Mouse (Mus musculus) stomach, embryonic 14.5 days (tissue): Measurements from ENCODE around the gene Slc25a22. TPM values are rescaled to one million over a fixed set of nuclear protein-coding genes. Genes with fewer than 3 reads are reported as not detected.

Experiments
- ATAC-seq: fragments of 200-750 bp; cut with Nextera tagmentation; 2 replicates; pipeline ENCODE4 v1.8.0; 2017; ENCODE audit warnings: low read depth, moderate TSS enrichment; ENCODE audit not compliant: insufficient number of reproducible peaks, insufficient read depth, low FRiP score
- H3K27ac ChIP-seq: fragments of 300-500 bp; sonication (generic); 2 replicates; pipeline ENCODE4 v1.5.1; 2014; ENCODE audit warnings: mild to moderate bottlenecking, low read length, moderate library complexity, mixed read lengths
- H3K27me3 ChIP-seq: fragments of 300-500 bp; sonication (generic); 2 replicates; pipeline ENCODE4 v1.6.1; 2014; ENCODE audit warnings: low read length, control low read depth, mixed read lengths; ENCODE audit not compliant: control insufficient read depth, insufficient read depth
- H3K36me3 ChIP-seq: fragments of 300-500 bp; sonication (generic); 2 replicates; pipeline ENCODE4 v1.6.1; 2014; ENCODE audit warnings: mild to moderate bottlenecking, control low read depth, low read length, moderate library complexity, mixed read lengths; ENCODE audit not compliant: control insufficient read depth, insufficient read depth
- H3K4me1 ChIP-seq: fragments of 300-500 bp; sonication (generic); 2 replicates; pipeline ENCODE4 v1.6.1; 2014; ENCODE audit warnings: low read length, control low read depth, mixed read lengths; ENCODE audit not compliant: control insufficient read depth, insufficient read depth
- H3K4me2 ChIP-seq: fragments of 300-500 bp; sonication (generic); replicated peaks from 2 replicates; pipeline ENCODE4 v1.6.1; 2014; ENCODE audit warnings: low read depth, low read length, control low read depth
- H3K4me3 ChIP-seq: fragments of 300-500 bp; sonication (generic); 2 replicates; pipeline ENCODE4 v1.5.1; 2014; ENCODE audit warnings: low read depth, low read length, control low read depth
- H3K9ac ChIP-seq: fragments of 300-500 bp; sonication (generic); replicated peaks from 2 replicates; pipeline ENCODE4 v1.6.1; 2014; ENCODE audit warnings: low read depth, mild to moderate bottlenecking, control low read depth, low read length, moderate library complexity, mixed read lengths
- H3K9me3 ChIP-seq: fragments of 300-500 bp; sonication (generic); 2 replicates; pipeline ENCODE4 v1.6.1; 2016; ENCODE audit warnings: low read depth, low read length, control low read depth; ENCODE audit not compliant: control insufficient read depth
- WGBS: fragments of 180-500 bp; shearing (Covaris S2); extraction: QIAGEN DNeasy Blood & Tissue Kit; methylation state at CpG from one replicate; pipeline ENCODE4 v1.1.7; 2014; 5-methylcytosine and 5-hydroxymethylcytosine counted together
- polyA plus RNA-seq: library from polyadenylated mRNA; unstranded; fragments of >200 nt; fragmentation: Nextera tagmentation; extraction: Ambion mirVana; gene quantifications from 2 replicates; pipeline ENCODE4 v1.2.1, GENCODE M21; 2014

Gene Slc25a22
- polyA plus RNA-seq, 1 experiment from 2014 or later = 31.5 TPM

DNA sequence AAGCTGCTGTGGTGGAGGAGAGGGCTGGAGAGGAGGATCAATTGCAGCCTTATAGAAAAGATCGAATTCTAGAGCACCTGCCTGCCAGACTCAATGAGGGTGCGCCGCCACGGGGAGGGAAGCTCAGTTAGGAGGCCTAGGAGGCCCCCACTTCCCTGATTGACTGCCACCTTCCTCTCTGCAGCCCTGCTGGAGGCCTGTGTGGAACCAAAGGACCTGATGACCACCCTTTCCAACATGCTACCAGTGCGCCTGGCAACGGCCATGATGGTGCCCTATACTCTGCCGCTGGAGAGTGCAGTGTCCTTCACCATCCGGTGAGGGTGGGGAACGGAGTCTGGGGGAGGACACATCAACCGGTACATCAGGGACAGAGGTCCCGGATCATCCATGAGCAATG, 21.0 kb upstream of the Slc25a22 start:
- Histone ChIP-seq H3K4me1 (peaks cover 23% of the 10 kb centered on the region), H3K4me3 (no peak overlapping the region)

DNA sequence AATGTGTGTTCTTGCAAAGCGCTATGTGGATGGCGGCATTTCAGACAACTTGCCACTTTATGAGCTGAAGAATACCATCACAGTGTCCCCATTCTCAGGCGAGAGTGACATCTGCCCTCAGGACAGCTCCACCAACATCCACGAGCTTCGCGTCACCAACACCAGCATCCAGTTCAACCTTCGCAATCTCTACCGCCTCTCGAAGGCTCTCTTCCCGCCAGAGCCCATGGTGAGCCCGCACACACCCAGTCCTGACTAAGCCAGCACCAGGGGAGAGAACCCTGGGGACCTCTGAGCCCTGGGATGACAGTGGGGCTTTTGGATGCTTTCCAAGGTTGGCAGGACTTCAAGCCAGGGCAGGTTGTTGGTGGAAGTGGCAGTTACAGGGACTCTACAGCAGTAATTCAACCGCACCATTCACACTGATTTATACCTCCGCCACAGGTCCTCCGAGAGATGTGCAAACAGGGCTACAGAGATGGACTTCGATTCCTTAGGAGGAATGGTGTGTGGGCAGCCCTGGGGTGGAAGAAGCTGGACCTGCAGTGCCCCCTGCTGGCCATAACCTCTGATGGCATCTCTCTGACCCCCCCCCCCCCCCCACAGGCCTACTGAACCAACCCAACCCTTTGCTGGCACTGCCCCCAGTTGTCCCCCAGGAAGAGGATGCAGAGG, 20.4 kb upstream of the Slc25a22 start:
- H3K9ac ChIP-seq = no peak overlapping the region
- WGBS = 72% methylated on average over 15 of the region's 15 CpGs
- no peak overlapping the region for H3K4me2 ChIP-seq
- peaks cover 6% of the 10 kb centered on the region; the same call in 1 of the 2 replicates for H3K36me3 ChIP-seq
- no peak for ATAC-seq
- H3K4me3 ChIP-seq = no peak overlapping the region
- H3K4me1 ChIP-seq = peaks cover 23% of the 10 kb centered on the region
- H3K27me3 ChIP-seq = peaks cover 9% of the 10 kb centered on the region; the same call in 1 of the 2 replicates
- no peaks in the 10 kb centered on the region for H3K9me3 ChIP-seq
- no peak overlapping the region for H3K27ac ChIP-seq

More for the DNA sequence above, 21.0 kb upstream of the Slc25a22 start:
- Histone ChIP-seq H3K9ac (no peak overlapping the region), H3K27me3 (peaks cover 12% of the 10 kb centered on the region; the same call in 1 of the 2 replicates), H3K27ac (no peak overlapping the region), H3K36me3 (peaks cover 6% of the 10 kb centered on the region; the same call in 1 of the 2 replicates), H3K4me2 (no peak overlapping the region), H3K9me3 (no peaks in the 10 kb centered on the region)
- ATAC-seq = no peak
- WGBS = 89% methylated on average over 11 of the region's 11 CpGs

DNA sequence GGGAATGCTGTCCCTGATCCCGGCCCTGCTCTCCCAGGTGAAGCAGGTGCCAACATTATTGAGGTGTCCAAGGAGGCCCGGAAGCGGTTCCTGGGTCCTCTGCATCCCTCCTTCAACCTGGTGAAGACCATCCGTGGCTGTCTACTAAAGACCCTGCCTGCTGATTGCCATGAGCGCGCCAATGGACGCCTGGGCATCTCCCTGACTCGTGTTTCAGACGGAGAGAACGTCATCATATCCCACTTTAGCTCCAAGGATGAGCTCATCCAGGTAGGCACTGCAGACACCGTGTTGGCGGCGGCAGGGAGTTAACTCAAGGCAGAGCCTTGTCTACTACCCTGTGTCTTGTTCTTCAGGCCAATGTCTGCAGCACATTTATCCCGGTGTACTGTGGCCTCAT, 19.5 kb upstream of the Slc25a22 start:
- H3K27me3 ChIP-seq = peaks cover 3% of the 10 kb centered on the region; the same call in 1 of the 2 replicates
- WGBS = 91% methylated on average over 14 of the region's 14 CpGs
- no peak overlapping the region for H3K4me3 ChIP-seq
- H3K9ac ChIP-seq = no peak overlapping the region
- no peak for ATAC-seq
- H3K9me3 ChIP-seq = no peaks in the 10 kb centered on the region
- peaks cover 6% of the 10 kb centered on the region; the same call in 1 of the 2 replicates for H3K36me3 ChIP-seq
- H3K27ac ChIP-seq = no peak overlapping the region
- H3K4me2 ChIP-seq = no peak overlapping the region
- peaks cover 23% of the 10 kb centered on the region for H3K4me1 ChIP-seq

DNA sequence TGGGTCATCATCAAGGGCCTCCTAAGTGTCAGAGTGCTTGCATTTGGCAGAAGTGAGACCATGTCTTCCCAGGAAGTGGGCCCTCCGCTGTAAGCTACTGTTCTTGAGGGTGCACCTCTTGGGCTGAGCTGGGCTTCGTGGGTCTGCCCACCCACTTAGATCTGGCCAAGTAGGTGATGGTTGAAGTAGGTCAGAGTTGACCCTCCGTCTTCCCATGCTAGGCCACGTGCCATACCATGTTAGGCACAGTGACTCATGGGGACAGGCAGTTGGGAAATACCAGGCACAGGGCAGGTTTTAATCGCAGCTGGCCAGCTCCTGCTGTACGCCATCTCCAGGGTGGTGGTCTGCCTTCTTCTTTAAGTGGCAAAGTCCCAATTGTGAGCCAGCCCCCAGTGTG, 19.0 kb upstream of the Slc25a22 start:
- 85% methylated on average over 6 of the region's 6 CpGs for WGBS
- no peak overlapping the region for H3K9ac ChIP-seq
- no peak for ATAC-seq
- H3K4me2 ChIP-seq = no peak overlapping the region
- H3K27me3 ChIP-seq = no peaks in the 10 kb centered on the region
- no peaks in the 10 kb centered on the region for H3K9me3 ChIP-seq
- H3K27ac ChIP-seq = no peak overlapping the region
- peaks cover 11% of the 10 kb centered on the region; the same call in 1 of the 2 replicates for H3K36me3 ChIP-seq
- no peak overlapping the region for H3K4me3 ChIP-seq
- H3K4me1 ChIP-seq = peaks cover 22% of the 10 kb centered on the region

DNA sequence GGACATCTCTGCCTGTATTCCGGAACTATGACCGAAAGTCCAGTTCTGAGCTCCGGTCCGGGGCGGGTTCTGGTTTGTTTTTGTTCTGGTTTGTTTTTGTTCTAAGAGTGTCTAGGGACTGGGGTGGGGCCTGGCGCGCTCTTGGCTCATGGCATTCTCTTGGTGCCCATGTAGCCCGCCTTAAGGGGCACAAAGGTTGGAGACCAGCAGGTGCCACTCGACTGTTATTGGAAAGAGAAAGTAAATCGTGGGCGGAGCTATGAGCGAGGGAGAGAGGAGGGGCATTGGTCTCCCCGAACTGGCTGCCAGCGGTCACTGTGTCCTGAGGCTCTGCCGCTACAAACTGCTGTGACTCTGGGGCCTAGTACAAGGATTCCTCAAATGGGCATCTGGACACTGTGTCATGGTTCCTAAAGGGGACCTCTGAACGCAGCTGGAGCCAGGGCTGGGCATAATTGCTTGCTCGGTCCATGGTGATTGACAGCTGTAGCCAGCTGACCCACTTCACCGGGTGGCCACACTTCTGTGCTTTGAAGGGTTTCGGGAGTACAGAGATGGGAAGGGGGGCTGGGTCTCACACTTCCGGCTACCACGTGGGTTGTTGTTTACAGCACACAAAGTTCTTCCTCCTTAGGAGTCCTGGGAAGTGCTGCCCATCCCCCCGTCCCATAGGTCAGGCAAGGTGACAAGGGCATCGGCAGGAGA, 18.1 kb upstream of the Slc25a22 start:
- no peaks in the 10 kb centered on the region for H3K27me3 ChIP-seq
- peak overlapping the region; percentile 48 for H3K9ac ChIP-seq
- no peaks in the 10 kb centered on the region for H3K9me3 ChIP-seq
- H3K27ac ChIP-seq = peak overlapping the region; percentile 55; the same call in 1 of the 2 replicates
- H3K4me3 ChIP-seq = peak overlapping the region; percentile 74
- peak overlapping the region; percentile 93 for H3K4me2 ChIP-seq
- peak; percentile 24 for ATAC-seq
- peaks cover 20% of the 10 kb centered on the region for H3K36me3 ChIP-seq
- WGBS = 2% methylated on average over 23 of the region's 23 CpGs
- H3K4me1 ChIP-seq = peaks cover 12% of the 10 kb centered on the region; the same call in 1 of the 2 replicates

DNA sequence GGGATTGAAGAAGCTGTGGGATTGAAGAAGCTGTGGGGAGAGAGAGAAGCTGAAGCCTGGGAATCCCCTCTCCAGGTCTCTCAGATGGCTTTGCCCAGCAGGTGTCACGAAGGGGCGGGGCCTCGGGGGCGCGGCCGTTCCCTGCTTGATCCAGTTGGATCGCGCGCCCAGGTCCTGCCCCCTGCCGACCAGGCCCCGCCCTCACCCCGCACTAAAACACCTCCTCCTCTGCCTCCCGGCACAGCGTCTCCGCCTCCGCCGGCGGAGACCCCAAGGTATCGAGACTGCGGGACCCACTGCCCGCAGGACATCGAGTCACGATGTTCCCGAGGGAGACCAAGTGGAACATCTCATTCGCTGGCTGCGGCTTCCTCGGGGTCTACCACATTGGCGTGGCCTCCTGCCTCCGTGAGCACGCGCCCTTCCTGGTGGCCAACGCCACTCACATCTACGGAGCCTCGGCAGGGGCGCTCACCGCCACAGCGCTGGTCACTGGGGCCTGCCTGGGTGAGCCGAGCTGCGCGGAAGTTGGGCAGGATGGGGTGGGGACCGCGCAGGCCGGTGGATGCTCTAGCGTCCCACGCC, 17.4 kb upstream of the Slc25a22 start, which contains the start of gene Pnpla2:
Gene Pnpla2 (plus strand): TSS at position 232 of the 585 bp plus-strand sequence.
- no peaks in the 10 kb centered on the region for H3K27me3 ChIP-seq
- H3K9me3 ChIP-seq = no peaks in the 10 kb centered on the region
- WGBS = under 1% methylated on average over 45 of the region's 45 CpGs
- H3K4me1 ChIP-seq = peaks cover 8% of the 10 kb centered on the region; the same call in 1 of the 2 replicates
- peak within 1 kb of the TSS; percentile 55; the same call in 1 of the 2 replicates for H3K27ac ChIP-seq
- peaks cover 27% of the 10 kb centered on the region for H3K36me3 ChIP-seq
- H3K9ac ChIP-seq = peak within 1 kb of the TSS; percentile 48
- peak within 1 kb of the TSS; percentile 93 for H3K4me2 ChIP-seq
- peak; percentile 82 for ATAC-seq
- H3K4me3 ChIP-seq = peak within 1 kb of the TSS; percentile 74

DNA sequence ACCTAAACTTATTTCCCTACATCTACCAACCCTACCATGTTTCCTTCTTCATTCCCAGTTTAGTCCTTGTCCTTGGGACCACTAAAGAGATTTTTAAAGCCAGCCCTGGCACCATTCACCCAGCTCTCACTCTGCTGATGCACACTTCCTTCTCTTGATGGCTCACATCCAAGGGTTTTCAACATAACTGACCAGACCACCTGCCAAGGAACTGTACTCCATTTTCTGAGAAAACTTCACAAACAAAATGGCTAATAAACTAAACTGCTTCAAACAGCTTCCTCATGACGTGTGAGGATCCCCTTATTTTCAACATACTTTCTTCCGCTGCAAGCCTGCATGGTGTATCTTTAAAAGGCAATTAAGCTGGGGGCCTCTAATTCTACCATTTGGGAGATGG, 15.9 kb upstream of the Slc25a22 start:
- Histone ChIP-seq H3K9me3 (no peaks in the 10 kb centered on the region), H3K4me1 (peaks cover 11% of the 10 kb centered on the region), H3K4me3 (no peak overlapping the region), H3K27ac (no peak overlapping the region), H3K27me3 (no peaks in the 10 kb centered on the region), H3K9ac (no peak overlapping the region), H3K4me2 (no peak overlapping the region), H3K36me3 (peaks cover 37% of the 10 kb centered on the region)
- WGBS = 74% methylated on average over 2 of the region's 2 CpGs
- no peak for ATAC-seq

DNA sequence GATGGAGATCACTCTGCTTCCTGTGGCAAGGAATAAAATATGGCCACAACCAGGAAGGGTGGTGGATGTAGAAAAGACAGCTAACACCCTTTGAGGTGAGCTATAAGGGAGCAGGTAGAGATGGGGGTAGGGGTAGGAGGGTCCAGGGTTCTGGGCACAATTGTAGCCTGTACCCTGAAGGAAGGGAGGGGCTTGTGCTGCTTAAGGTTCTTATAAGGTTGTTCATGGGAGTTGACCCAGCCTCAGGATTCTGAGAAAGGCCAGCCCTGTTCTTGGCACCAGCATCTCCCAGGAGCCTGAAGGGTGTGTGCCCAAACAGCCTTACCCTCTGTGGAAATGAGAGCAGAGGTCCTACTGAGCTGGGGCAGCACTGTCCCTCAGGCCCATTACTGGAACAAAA, 14.2 kb upstream of the Slc25a22 start:
- no peak overlapping the region for H3K4me3 ChIP-seq
- peaks cover 17% of the 10 kb centered on the region for H3K4me1 ChIP-seq
- H3K4me2 ChIP-seq = no peak overlapping the region
- H3K27ac ChIP-seq = no peak overlapping the region
- peaks cover 36% of the 10 kb centered on the region for H3K36me3 ChIP-seq
- H3K27me3 ChIP-seq = no peaks in the 10 kb centered on the region
- H3K9ac ChIP-seq = no peak overlapping the region
- H3K9me3 ChIP-seq = no peaks in the 10 kb centered on the region
- ATAC-seq = no peak
